Mouse (Mus musculus) heart, postnatal 36 days (tissue): Measurements from ENCODE around the gene Gm28047. TPM values are rescaled to one million over a fixed set of nuclear protein-coding genes. Genes with fewer than 3 reads are reported as not detected.
"Not testable (repeated sequence)": the region's sequence is repeated elsewhere in the genome, so short reads cannot be mapped to it uniquely, and the experiment has no call there.

Source experiments
- DNase-seq, 2 experiments: peaks; one replicate each; pipeline ENCODE4 v3.0.0; 2021 to 2022
- intact Hi-C: fragments of 180-260 bp; cut with DNase I; formaldehyde crosslinking; loops from one replicate; pipeline ENCODE4 v1.15.1; 2025
- total RNA-seq, 2 experiments: library from RNA; stranded (reverse); gene quantifications; 2 replicates each; pipeline ENCODE4 v1.2.3; 2021

Gm28047 gene
- total RNA-seq, 2 experiments from 2014 or later, result 0.94 to 1.1 TPM

DNA sequence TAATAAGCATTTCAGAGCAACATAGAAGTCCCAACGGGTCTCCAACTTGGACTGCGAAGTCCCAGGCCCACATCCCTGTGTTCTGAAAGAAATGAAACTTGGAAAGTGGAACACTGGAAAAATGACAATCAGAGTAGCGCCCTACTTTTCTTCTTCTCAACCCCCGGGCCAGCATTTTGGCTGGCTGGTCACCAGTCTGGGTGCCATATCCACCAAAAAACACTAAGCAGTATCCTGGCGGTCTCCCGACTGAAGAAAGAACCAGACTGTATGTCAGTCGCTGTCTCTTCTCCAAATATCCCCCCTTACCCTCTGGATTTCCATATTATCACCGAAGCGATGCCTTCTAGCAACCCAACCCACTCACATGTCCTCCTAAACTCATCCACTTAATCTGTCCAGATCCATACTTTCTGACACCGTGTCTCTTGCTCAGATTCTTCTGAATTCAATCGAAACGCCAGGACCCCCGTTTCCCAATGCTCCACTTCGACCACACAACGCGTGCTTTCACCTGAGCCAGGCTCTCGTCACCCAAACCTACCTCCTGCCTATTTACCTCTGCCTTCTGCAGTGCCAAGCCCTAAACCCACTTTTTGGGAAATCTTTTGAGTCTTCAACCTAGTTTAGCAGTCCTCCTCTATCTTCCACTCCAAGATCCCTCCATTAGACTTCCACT lies 437 bp downstream of the Gm28047 start:
- DNase-seq, result peak; percentile 18 to 25
- intact Hi-C loops, result loop anchor here (2.0 kb wide), 1 partner anchor 46 kb away; no protein-coding TSS in a partner anchor

DNA sequence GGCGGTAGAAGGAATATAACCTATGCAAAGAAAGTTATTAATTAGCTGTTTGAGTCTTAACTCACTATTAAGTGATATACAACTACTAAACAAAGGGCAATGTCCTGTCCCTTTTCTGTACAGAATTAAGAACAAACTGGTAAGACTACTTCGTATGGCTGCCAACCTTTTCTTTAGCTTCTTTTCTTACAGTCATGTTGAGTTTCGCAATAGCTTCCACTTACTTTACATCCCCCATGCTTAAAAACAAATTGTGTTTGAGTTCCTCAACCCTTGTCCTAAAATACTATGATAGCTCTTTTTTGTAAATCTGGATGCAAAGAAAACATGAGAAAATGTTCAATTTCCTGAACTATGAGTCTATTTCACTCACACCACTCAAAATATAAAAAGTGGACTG lies 1.7 kb downstream of the Gm28047 start:
- DNase-seq, result no peak
- intact Hi-C loops, result no loop called here

DNA sequence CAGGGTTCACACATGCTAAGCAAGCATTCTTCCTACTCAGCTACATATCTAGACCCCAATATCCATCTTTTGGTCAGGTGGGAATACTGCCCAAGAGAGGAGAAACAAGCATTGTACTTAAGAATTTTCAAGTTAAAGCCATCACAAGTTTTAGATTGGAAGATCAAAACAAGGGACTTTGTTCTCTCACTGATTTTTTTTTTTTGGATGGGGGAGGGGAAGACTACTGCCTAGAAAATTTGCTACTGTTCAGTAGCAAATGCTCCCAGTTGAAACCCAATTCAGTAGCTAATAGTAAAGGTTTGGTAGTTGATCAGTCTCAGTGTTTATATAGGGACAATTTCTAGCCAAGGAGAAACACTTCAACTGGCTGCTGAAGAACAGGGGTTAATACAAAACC lies 2.3 kb downstream of the Gm28047 start:
- DNase-seq, result no peak
- intact Hi-C loops, result no loop called here

DNA sequence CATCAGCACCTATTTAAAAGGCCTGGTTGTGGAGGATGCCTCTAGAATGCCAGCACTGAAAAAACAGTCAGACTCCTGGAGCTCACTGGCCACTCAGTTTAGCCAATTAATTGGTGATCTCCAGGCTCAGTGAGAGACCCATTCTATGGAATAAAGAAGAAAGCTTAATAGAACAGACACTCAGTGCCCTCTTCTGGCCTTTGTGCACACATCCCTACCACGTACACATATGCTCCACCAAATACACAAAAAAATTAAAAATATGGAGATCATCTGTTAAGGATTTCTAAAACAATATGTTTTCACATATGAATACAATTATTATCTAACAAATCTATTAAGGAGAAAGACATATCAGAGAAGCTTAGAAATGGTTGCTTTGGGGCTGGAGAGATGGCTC lies 4.1 kb downstream of the Gm28047 start:
- intact Hi-C loops, result no loop called here
- no peak for DNase-seq

DNA sequence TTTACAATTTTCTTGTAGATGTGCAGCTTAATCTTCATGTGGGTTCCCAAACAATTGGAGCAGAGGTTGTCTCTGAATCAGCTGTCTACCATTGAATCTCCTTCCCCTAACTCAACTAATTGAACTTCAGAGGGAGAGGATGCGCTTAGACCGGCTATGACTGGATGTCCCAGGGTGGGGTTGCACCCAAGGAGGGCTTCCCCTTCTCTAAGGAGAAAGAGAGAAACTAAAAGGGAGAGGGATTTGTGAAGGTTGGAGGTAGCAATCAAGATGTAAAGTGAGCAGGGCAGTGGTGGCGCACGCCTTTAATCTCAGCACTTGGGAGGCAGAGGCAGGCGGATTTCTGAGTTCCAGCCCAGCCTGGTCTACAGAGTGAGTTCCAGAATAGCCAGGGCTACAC lies 5.4 kb downstream of the Gm28047 start:
- DNase-seq, result no peak
- intact Hi-C loops, result no loop called here

DNA sequence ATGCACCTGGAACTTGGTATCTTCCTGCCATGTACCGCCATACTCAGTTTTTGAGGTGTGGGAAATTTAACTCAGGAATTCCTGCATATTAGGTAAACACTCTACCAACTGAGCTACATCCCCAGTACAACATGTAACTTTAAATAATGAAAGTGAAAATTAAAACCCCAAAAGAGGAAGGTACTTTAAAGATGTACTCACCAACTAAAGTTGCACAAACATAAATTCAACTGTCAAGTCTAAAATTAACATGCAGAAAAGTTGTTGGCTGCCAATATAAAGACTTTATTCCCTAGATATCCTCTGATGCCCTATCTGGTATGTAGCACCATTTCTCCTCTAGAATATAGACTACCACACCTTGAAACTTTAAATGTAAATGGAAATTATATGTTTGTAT lies 7.2 kb downstream of the Gm28047 start:
- intact Hi-C loops, result no loop called here
- no peak for DNase-seq

DNA sequence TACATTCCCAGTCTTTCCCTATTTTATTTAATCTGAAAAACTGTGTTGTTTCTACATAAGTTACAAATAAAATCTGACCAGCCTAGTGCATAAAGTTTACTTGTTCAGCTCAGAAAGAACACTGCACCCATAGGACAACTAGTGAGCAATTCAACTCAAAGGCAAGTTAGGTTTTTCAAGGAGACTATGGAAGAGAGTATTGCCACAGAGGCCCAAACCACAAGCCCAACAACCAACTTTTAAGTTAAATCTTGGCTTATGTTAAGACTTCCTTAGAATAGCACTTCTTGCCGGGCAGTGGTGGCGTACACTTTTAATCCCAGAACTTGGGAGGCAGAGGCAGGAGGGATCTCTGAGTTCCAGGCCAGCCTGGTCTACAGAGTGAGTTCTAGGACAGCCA lies 8.7 kb downstream of the Gm28047 start:
- no peak for DNase-seq
- intact Hi-C loops, result no loop called here

DNA sequence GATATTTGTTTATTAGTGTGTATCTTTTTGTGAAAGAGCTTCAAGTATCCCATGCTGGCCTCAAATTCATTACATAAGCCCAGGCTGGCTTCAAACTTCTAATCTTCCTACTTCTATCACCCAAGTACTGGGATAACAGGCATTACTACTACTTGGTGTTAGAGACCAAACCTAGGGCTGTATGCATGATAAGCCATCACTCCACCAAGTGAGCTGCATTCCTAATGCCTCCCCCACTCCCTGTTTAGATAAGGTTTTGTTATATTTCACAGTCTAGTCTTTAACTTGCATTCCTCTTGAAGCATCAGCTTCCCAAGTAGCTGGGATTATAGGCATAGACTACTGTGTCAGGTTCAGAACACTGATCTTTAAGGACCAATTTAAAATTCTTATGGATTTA lies 10.6 kb downstream of the Gm28047 start:
- intact Hi-C loops, result no loop called here
- DNase-seq, result no peak

DNA sequence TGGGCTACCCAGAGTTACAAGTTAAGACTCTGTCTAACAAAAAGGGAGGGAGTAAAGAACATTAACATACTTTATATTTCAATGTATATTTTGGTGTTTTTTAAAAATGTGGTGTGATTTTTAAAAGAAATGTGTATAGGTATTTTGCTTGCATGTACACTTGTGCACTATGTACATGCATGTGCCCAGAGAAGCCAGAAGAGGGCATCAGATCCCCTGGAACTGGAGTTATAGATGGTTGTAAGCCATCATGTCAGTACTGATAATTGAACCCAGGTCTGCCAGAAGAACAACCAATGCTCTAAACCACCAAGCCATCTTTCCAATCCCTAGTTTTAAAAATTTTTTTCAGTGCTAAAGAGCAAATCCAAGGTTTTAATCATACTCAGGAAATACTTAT lies 11.9 kb downstream of the Gm28047 start:
- no peak for DNase-seq
- intact Hi-C loops, result no loop called here

DNA sequence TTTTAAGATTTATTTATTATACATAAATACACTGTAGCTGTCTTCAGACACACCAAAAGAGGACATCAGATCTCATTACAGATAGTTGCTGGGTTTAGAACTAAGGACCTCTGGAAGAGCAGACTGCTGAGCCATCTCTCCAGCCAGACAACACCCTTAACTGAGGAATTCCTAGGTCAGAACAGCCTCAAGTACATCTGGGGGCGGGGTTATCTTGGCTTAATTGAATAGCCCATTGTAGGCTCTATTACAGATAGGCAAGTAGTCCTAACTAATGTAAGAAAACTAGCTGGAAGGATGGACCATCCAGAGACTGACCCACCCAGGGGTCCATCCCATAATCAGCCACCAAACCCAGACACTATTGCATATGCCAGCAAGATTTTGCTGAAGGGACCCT lies 16.3 kb downstream of the Gm28047 start:
- intact Hi-C loops, DNase-seq: not testable (repeated sequence)

DNA sequence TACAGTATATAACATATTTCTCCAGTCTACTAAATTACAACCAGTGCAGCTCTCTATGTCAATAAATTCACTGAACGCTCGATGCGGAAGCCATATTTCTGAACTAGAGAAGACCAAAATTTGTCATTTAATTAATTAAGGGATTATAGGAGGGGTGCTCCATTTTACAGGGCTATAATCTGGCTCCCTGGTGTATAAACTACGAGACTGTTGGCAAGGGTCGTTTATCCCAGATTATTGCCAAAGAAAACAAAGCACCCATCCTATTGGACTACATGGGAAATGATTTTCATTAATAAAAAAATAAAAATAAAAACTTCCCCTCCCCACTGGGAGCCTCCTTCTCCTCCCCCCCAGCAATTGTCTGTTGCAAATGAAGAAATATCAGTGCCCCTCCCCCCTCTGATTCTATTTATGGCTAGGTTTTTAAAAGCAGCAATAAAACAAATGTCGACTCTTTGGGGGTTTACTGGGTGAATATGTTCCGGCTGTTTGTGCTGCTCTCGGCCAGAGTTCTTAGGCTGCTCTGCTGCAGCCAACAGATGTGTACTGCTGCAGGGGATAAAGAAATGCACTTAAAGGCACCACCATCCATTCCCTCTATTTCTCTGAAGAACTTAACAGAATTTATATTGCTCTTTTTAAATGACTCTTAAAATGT lies 30.7 kb downstream of the Gm28047 start:
- intact Hi-C loops, result loop anchor here (5.0 kb wide), 1 partner anchor 33 kb away; the partner anchor contains the start of genes Atf7 and Gm28047
- no peak for DNase-seq

DNA sequence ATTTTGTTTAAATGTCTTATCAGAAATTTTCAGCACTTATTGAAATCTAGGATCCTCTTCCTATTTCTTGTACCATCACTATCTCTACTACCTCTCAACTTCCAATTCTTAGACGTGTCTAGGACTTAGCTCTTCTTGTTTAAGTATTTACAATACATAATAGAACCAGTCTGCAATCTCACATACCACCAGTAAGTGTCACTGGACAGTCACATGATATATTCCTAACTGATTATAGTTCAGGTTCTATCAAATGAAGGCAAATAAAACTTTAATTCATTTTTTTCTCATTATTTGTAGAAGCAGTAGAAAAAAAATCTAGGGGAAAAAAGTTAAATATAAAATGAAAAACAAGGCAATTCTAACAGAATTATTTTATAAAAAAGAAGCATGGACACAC lies 32.2 kb downstream of the Gm28047 start:
- no peak for DNase-seq
- intact Hi-C loops, result loop anchor here (5.0 kb wide), 1 partner anchor 35 kb away; the partner anchor contains the start of genes Atf7 and Gm28047

DNA sequence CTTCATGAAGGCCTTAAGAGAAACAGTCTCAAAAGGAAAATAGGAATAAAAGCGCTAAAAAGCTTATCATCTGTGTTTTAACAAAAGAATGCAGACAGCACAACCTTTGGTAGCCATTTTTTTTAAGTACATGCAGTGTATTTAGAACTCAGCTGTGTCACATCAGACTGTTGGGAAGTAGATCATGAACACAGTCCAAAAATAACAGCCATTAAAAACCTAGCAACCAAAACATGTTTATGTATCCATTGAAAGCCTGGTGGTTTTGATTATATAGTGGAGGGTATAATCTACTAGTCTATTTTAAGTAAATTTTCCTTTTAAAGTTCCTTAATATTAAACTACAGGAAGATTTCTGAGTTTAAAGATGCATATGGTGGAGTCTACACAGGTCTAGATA lies 34.3 kb downstream of the Gm28047 start:
- intact Hi-C loops, result loop anchor here (5.0 kb wide), 1 partner anchor 37 kb away; the partner anchor contains the start of genes Atf7 and Gm28047
- DNase-seq, result no peak

DNA sequence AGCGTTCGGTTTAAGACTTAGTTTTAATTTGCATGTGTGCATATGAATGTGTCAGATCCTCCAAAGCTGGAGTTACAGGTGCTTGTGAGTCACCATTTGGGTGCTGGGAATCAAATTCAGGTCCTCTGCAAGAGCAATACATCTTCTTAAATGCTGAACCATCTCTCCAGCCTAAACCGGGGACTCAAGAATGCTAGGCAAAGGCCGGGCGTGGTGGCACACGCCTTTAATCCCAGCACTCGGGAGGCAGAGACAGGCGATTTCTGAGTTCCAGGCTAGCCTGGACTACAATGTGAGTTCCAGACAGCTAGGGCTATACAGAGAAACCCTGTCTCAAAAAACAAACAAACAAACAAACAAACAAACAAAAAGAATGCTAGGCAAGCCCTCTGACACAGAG lies 35.0 kb downstream of the Gm28047 start:
- intact Hi-C loops, result loop anchor here (5.0 kb wide), 1 partner anchor 37 kb away; the partner anchor contains the start of genes Atf7 and Gm28047
- DNase-seq, result no peak

DNA sequence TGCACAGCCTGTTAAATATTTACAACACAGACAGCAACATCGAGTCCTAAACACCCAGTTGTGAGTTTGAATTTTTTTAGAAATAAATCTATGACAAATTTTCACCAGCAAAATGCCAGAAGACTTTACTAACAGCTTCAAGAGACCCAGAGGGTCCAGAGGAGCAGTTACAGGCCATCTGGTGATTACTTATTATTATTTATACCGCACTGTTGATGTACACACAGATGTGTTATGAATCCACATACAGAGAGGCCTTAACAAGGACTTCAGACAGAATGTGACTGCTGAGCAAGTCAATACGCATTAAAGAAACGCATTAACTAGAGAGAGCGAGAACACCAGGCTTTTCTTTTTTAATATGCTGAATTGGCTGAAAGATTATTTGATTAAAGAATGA lies 39.4 kb downstream of the Gm28047 start:
- intact Hi-C loops, result no loop called here
- DNase-seq, result no peak

DNA sequence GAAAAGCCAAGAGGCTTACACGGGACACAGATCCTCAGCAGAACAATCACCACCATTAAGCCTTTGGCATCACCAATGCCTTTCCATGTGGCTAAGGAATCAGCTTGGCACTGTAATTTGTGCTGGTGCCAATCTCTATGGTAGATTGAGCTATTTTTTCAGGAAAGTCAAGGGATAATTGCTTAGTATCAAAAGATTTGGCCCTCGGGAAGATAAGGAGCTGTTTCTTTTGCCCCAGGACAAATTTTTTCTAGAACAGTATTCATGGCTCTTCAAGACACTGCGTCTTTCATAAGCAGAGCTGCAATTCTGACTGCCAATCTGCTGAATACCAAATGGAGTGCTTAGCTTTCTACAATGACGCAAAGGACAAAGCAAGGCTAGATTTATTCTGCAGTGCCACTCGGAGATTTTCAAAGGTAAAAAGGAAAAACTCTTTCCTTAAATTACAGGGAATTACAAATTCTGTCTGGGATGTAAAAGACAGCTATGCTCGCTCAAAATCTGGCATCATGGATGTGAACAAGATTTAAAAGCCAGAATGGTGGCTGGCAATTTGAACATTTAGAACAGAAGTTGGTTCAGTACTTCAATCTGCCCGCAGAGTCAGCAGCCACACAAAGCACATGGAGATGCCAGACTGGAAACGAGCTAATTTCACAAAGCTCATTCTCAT lies 41.0 kb downstream of the Gm28047 start:
- intact Hi-C loops, result no loop called here
- DNase-seq, result no peak

DNA sequence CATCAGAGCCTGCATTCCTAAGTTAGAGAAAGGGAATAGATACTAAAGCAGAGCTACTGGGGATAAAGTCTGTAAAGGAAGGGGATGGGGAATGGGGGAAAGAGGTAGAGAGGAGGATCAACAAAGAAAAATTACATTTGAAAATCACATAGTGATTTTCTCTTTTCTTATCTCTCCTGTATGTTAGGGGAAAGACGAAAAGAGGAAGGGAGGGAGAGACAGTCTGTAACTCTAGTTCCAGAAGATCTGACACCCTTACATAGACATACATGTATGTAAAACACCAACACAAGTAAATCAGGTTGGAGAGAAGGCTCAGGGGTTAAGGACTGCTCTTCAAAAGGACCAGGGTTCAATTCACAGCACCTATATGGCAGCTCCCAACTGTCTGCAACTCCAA lies 43.7 kb downstream of the Gm28047 start:
- DNase-seq, result no peak
- intact Hi-C loops, result no loop called here

DNA sequence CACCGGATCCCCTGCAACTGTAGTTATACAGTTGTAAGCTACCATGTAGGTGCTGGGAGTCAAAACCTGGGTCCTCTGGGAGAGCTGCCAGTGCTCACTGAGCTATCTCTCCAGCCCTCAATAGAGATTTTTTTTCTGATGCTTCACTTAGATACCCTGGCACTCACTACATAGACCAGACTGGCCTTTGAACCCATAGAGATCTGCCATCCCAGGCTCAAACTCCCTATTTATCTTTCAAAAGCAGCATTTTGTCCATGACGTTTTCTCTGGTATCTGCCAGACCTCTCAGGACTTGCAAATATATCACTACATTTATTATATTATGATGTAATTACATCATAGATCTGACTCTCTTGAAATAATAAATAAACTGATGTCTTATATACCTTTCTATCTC lies 46.5 kb downstream of the Gm28047 start:
- intact Hi-C loops, result no loop called here
- DNase-seq, result no peak

DNA sequence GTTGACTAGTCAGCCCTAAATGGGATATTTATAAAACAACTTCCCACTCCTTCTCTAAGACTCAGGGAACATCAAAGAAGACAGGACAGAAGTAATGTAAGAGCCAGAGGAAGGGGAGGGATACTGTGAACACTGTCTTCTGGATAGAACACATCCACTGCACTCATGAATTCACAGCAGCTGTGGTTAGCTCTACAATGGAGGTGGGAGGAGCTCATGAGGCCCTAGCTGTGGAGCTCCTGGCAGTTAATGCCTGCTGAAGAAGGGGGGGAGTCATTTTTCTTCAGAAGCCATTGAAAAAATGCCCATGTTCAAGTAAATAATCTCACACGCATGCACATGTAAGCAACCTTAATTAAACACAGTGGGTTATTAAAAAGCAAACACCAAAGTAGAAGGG lies 47.9 kb downstream of the Gm28047 start:
- intact Hi-C loops, result no loop called here
- no peak for DNase-seq

DNA sequence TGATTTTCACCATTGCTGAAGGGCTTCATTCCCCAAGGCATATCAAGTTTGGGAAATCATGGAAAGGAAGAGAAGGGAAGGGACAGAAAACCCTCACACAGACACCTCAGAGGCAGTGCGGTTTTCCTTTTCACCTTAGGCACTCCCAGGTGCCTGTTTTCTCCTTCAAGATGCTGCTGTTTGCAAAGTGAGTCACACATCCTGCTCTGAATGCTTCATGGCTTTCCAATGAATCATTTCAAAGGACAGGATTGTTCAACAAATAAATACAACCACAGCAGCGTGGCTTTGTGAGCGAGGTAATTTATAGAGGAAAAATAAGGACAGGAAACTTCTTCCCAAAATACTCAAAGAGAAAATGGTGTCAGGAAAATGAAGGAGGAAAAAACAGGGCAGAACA lies 52.8 kb downstream of the Gm28047 start:
- intact Hi-C loops, result no loop called here

DNA sequence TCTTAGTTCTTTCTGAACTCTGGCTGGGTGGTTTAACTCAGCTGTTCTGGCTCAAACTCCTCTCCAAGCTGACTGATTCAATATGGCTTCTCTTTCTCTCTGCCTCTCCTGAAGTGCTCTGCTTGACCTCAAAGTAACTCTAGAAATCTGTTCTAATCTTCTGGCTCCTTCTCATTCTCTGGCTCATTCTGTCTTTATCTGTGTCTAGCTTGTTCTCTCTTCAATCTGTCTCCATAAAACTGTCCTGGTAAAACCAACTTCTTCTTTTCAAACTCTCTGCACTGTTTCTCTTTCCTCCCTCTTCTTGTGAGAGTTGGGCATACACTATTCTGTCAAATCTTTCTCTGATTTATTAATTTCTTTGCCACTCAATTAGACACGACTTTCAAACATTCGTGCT lies 57.0 kb downstream of the Gm28047 start:
- intact Hi-C loops, result no loop called here
- DNase-seq, result no peak

More for the DNA sequence above, 52.8 kb downstream of the Gm28047 start:
- no peak for DNase-seq

DNA sequence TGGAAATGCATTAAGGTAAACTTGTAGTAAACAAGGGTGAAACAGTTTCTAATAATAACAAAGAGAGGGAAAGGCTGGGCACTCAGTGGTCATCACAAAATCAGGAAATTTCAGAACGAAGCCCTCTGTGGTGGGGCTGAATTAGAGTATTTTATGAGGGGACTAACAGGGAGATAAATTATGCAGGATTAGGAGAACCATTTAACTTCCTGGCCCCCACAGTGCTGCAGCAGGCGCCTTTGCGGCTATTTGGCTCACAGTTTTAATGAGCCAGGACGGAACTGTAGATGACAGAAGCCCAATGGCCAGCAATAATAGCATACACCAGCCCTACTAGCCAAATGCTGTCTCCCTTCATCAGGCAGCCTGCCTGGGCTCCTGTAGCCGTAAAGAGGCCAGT lies 61.2 kb downstream of the Gm28047 start:
- intact Hi-C loops, result no loop called here
- no peak for DNase-seq
